In the genomic region with DNA sequence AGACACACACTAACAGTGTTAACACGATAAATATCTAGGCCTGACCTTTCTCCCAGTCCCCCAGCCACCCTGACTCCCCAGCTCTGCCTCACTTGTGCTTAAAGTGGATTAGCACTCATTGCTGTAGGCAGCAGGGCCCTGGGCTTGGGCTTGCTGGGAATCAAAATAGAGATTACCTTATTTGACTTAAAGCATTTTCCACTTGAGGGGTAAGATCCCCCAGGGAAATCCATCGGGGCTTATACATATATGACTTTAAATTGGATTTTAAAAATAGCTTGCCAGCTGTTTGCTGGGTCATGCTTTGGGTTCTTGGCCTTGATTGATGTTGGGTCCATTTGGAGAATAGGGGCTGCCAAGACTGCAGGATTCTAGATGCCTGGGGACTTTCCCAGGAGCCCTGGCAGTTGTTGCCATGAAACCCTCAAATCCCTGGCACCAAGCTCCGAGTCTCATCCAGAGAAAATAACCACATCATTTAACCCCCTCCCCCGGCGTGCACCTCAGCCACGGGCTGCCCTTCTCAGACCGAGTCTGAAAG, we compare ENCODE assay signal across 8 mouse cellular contexts. TPM values are rescaled to one million over a fixed set of nuclear protein-coding genes. Genes with fewer than 3 reads are reported as not detected.
DNase-seq lines count a peak whose midpoint lies in the region; ATAC-seq and TF ChIP-seq lines count a peak whose summit lies in the region.
"Had no signal": no experiment of that assay in that cellular context is flagged by ENCODE, and none has a peak within 500 bp of the region (broad histone marks: within the 10 kb centered on the region; RNA-seq: fewer than 3 reads in every experiment).

No protein-coding gene starts in this region.

- no peaks in the 10 kb centered on the region for H3K9me3 ChIP-seq in intestine, embryonic 15.5 days
- no peaks in the 10 kb centered on the region for H3K9me3 ChIP-seq in intestine, postnatal 0 days (ENCODE audit: control insufficient read depth)
- no peaks in the 10 kb centered on the region for H3K9me3 ChIP-seq in embryonic facial prominence, embryonic 15.5 days (replicated peaks)
- no peaks in the 10 kb centered on the region for H3K9me3 ChIP-seq in limb, embryonic 15.5 days
- H3K9me3 ChIP-seq: liver, embryonic 12.5 days had no signal

- no peak overlapping the region for H3K9ac ChIP-seq in intestine, embryonic 15.5 days
- no peak overlapping the region for H3K9ac ChIP-seq in intestine, postnatal 0 days (ENCODE audit: low read depth, low read length)
- H3K9ac ChIP-seq in embryonic facial prominence, embryonic 15.5 days, result no peak overlapping the region
- no peak overlapping the region for H3K9ac ChIP-seq in limb, embryonic 15.5 days

- H3K4me2 ChIP-seq in intestine, embryonic 15.5 days (replicated peaks), result no peak overlapping the region
- H3K4me2 ChIP-seq in intestine, postnatal 0 days (replicated peaks; ENCODE audit: low read depth), result no peak overlapping the region
- no peak overlapping the region for H3K4me2 ChIP-seq in embryonic facial prominence, embryonic 15.5 days (replicated peaks)
- H3K4me2 ChIP-seq in limb, embryonic 15.5 days, result no peak overlapping the region
- H3K4me2 ChIP-seq: liver, embryonic 12.5 days had no signal

- peaks cover 16% of the 10 kb centered on the region; the same call in 1 of the 2 replicates for H3K4me1 ChIP-seq in intestine, embryonic 15.5 days (replicated peaks)
- peaks cover 3% of the 10 kb centered on the region; the same call in 1 of the 2 replicates for H3K4me1 ChIP-seq in intestine, postnatal 0 days (replicated peaks; ENCODE audit: control insufficient read depth, insufficient read depth, low read length)
- H3K4me1 ChIP-seq in embryonic facial prominence, embryonic 15.5 days, result peaks cover 17% of the 10 kb centered on the region
- peaks cover 13% of the 10 kb centered on the region for H3K4me1 ChIP-seq in limb, embryonic 15.5 days

- H3K27me3 ChIP-seq in intestine, embryonic 15.5 days (replicated peaks), result no peaks in the 10 kb centered on the region
- H3K27me3 ChIP-seq in intestine, postnatal 0 days (replicated peaks; ENCODE audit: control insufficient read depth, insufficient read depth, low read length), result no peaks in the 10 kb centered on the region
- no peaks in the 10 kb centered on the region for H3K27me3 ChIP-seq in embryonic facial prominence, embryonic 15.5 days
- no peaks in the 10 kb centered on the region for H3K27me3 ChIP-seq in limb, embryonic 15.5 days
- H3K27me3 ChIP-seq: liver, embryonic 12.5 days had no signal

- H3K4me3 ChIP-seq in intestine, embryonic 15.5 days (replicated peaks), result no peak overlapping the region
- H3K4me3 ChIP-seq in intestine, postnatal 0 days (ENCODE audit: low read depth, low read length), result no peak overlapping the region
- H3K4me3 ChIP-seq in embryonic facial prominence, embryonic 15.5 days (replicated peaks), result no peak overlapping the region
- no peak overlapping the region for H3K4me3 ChIP-seq in limb, embryonic 15.5 days
- H3K4me3 ChIP-seq: liver, embryonic 12.5 days had no signal

- 59% methylated on average over 7 of the region's 7 CpGs for WGBS in intestine, embryonic 15.5 days
- 61% methylated on average over 7 of the region's 7 CpGs for WGBS in intestine, postnatal 0 days
- 35% methylated on average over 7 of the region's 7 CpGs for WGBS in embryonic facial prominence, embryonic 15.5 days
- 42% methylated on average over 7 of the region's 7 CpGs for WGBS in limb, embryonic 15.5 days

- DNase-seq in Muller cell, postnatal 12 days (ENCODE audit: inconsistent ontology term), result peak; percentile 64
- no peak for DNase-seq in urinary bladder, adult 2 months (ENCODE audit: low spot score)

- no peaks in the 10 kb centered on the region for H3K36me3 ChIP-seq in intestine, embryonic 15.5 days
- H3K36me3 ChIP-seq in intestine, postnatal 0 days (ENCODE audit: control insufficient read depth, insufficient read depth), result no peaks in the 10 kb centered on the region
- H3K36me3 ChIP-seq in embryonic facial prominence, embryonic 15.5 days, result no peaks in the 10 kb centered on the region
- H3K36me3 ChIP-seq in limb, embryonic 15.5 days, result no peaks in the 10 kb centered on the region
- H3K36me3 ChIP-seq: liver, embryonic 12.5 days had no signal

- peak overlapping the region; percentile 42; the same call in 1 of the 2 replicates for H3K27ac ChIP-seq in intestine, embryonic 15.5 days
- H3K27ac ChIP-seq in intestine, postnatal 0 days (ENCODE audit: low read depth, low read length), result no peak overlapping the region
- peak overlapping the region; percentile 39 for H3K27ac ChIP-seq in embryonic facial prominence, embryonic 15.5 days (replicated peaks)
- H3K27ac ChIP-seq in limb, embryonic 15.5 days, result peak overlapping the region; percentile 33; the same call in 1 of the 2 replicates

- TF ChIP-seq CTCF in intestine, postnatal 0 days (IDR thresholded peaks at IDR 0.05; ENCODE audit: low read depth), result no peak

- peak; percentile 24; the same call in 1 of the 2 replicates for ATAC-seq in intestine, embryonic 15.5 days
- ATAC-seq in intestine, postnatal 0 days, result no peak
- 0 out of 2 replicates have a peak, but pooled peaks have one; percentile 24 for ATAC-seq in embryonic facial prominence, embryonic 15.5 days (ENCODE audit: insufficient number of reproducible peaks, low FRiP score, low TSS enrichment, low read depth)
- peak; percentile 52; the same call in 1 of the 2 replicates for ATAC-seq in limb, embryonic 15.5 days (ENCODE audit: insufficient number of reproducible peaks, low FRiP score, low TSS enrichment, low read depth)
- ATAC-seq in activated CD4-positive, CD25-positive, alpha-beta regulatory T cell, adult 4 months, result no peak

RNA-seq across cellular contexts. Expression of a gene that starts 15.5 kb away (rescaled TPM):
- 290 and 308 TPM in 2 replicates for polyA plus RNA-seq in intestine, embryonic 15.5 days (2015; fragmentation: Nextera tagmentation; extraction: Ambion mirVana)
- 120 and 128 TPM in 2 replicates for polyA plus RNA-seq in intestine, postnatal 0 days (2015; fragmentation: Nextera tagmentation; extraction: Ambion mirVana)
- polyA plus RNA-seq in embryonic facial prominence, embryonic 15.5 days (2015; fragmentation: Nextera tagmentation; extraction: Ambion mirVana), result 294 and 307 TPM in 2 replicates
- 334 and 355 TPM in 2 replicates for polyA plus RNA-seq in limb, embryonic 15.5 days (2015; fragmentation: Nextera tagmentation; extraction: Ambion mirVana)
- 176 and 243 TPM in 2 replicates for polyA plus RNA-seq in urinary bladder, adult 2 months (2012; rRNA removed)
- polyA plus RNA-seq in activated CD4-positive, CD25-positive, alpha-beta regulatory T cell, adult 4 months (2017; shearing (Covaris generic)), result 100 to 1,000 TPM; 194 to 225 TPM

RNA-seq across cellular contexts. Expression of a gene that starts 40.8 kb away (rescaled TPM):
- polyA plus RNA-seq in intestine, embryonic 15.5 days (2015; fragmentation: Nextera tagmentation; extraction: Ambion mirVana), result 23.8 and 23.9 TPM in 2 replicates
- polyA plus RNA-seq in intestine, postnatal 0 days (2015; fragmentation: Nextera tagmentation; extraction: Ambion mirVana), result 6.2 and 6.8 TPM in 2 replicates
- 39.0 and 42.6 TPM in 2 replicates for polyA plus RNA-seq in embryonic facial prominence, embryonic 15.5 days (2015; fragmentation: Nextera tagmentation; extraction: Ambion mirVana)
- 48.0 and 52.6 TPM in 2 replicates for polyA plus RNA-seq in limb, embryonic 15.5 days (2015; fragmentation: Nextera tagmentation; extraction: Ambion mirVana)
- 27.3 and 31.4 TPM in 2 replicates for polyA plus RNA-seq in urinary bladder, adult 2 months (2012; rRNA removed)
- polyA plus RNA-seq in activated CD4-positive, CD25-positive, alpha-beta regulatory T cell, adult 4 months (2017; shearing (Covaris generic)), result 1 to 10 TPM; 8.0 to 8.1 TPM

Comparison
In these comparisons a context has a peak if more than half of its experiments do, and no peak if none do; other contexts are left out.
1. ATAC-seq: peak in intestine, embryonic 15.5 days (single experiment), embryonic facial prominence, embryonic 15.5 days (single experiment) and limb, embryonic 15.5 days (single experiment); none in intestine, postnatal 0 days (single experiment) and activated CD4-positive, CD25-positive, alpha-beta regulatory T cell, adult 4 months (single experiment).